Mouse (Mus musculus) cortical plate, adult 2 months (tissue): ENCODE results near the gene Plod1.

Experiments
- CTCF ChIP-seq: fragments of 200-500 bp; IDR thresholded peaks from 2 replicates; pipeline ENCODE4 v1.5.1; 2011; ENCODE audit warnings: mild to moderate bottlenecking, control low read depth, low read length; ENCODE audit not compliant: insufficient read depth; ENCODE audit errors: extremely low read depth
- POLR2A ChIP-seq: fragments of 200-500 bp; IDR thresholded peaks from 2 replicates; pipeline ENCODE4 v1.6.1; 2011; ENCODE audit warnings: mild to moderate bottlenecking, low read length, control low read depth; ENCODE audit not compliant: insufficient read depth; ENCODE audit errors: extremely low read depth

- TF ChIP-seq POLR2A = peak; percentile 44; the same call in 1 of the 2 replicates
- TF ChIP-seq CTCF = no peak
Observed at GRCm38 (mm10) chr4:147904313-147905089, 32.1 kb downstream of the Plod1 start, which contains the start of gene Mfn2.
